ENCODE assay signal across 21 mouse cellular contexts in the genomic region with DNA sequence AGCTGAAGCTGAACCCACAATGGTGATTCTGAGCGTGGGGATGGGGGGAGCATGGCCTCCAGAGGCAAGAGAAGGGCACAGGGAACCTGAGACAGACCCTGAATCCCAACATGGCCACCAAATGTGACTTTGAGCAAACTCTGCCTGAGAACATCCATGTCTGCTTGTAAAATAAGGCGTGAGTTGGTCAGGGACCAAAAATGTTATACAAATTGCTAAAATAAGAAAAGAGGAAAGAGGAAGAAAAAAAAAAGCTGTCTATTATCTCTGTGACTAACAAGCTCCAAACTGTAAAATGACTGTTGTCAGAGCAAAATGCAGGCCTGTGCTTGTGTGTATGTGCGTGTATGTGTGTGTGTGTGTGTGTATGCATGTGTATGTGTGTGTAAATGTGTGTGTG. TPM values are rescaled to one million over a fixed set of nuclear protein-coding genes. Genes with fewer than 3 reads are reported as not detected.
A peak's percentile ranks its signal among the peaks of the same experiment; 100 is the strongest.
DNase-seq lines count a peak whose midpoint lies in the region; ATAC-seq lines count a peak whose summit lies in the region.
"Had no signal": no experiment of that assay in that cellular context is flagged by ENCODE, and none has a peak within 500 bp of the region (broad histone marks: within the 10 kb centered on the region; RNA-seq: fewer than 3 reads in every experiment).

No protein-coding gene starts in this region.

- ATAC-seq in frontal cortex, adult (ENCODE audit: low TSS enrichment): peak; percentile 60; the same call in 1 of the 2 replicates
- no peak for ATAC-seq in midbrain, embryonic 11.5 days (ENCODE audit: low FRiP score)
- no peak for ATAC-seq in midbrain, embryonic 15.5 days (replicated peaks)
- ATAC-seq in megakaryocyte-erythroid progenitor cell, adult 5-6 weeks (replicated peaks; ENCODE audit: low FRiP score, low TSS enrichment, poor library complexity, severe bottlenecking): no peak
- no peak for ATAC-seq in inflammation-experienced regulatory T-cells, adult 6 months
- ATAC-seq: activated CD4-positive, CD25-positive, alpha-beta regulatory T cell, adult 4 months; CD4-positive, CD25-positive, alpha-beta regulatory T cell, adult 4 months; Patski had no signal

- no peak overlapping the region for H3K4me3 ChIP-seq in midbrain, embryonic 11.5 days (ENCODE audit: low read depth, low read length)
- no peak overlapping the region for H3K4me3 ChIP-seq in midbrain, embryonic 15.5 days
- no peak overlapping the region for H3K4me3 ChIP-seq in embryonic facial prominence, embryonic 10.5 days
- no peak overlapping the region for H3K4me3 ChIP-seq in limb, embryonic 10.5 days

- DNase-seq in frontal cortex, postnatal 25 days (ENCODE audit: low spot score in 2 of 2): no peak
- peak; percentile 67 for DNase-seq in midbrain, embryonic 11.5 days (ENCODE audit: low spot score, missing footprints)
- no peak for DNase-seq in embryonic facial prominence, embryonic 10.5 days (ENCODE audit: low spot score)
- no peak for DNase-seq in limb, embryonic 10.5 days (ENCODE audit: low spot score)
- DNase-seq: adrenal gland, adult 2 months; adrenal gland, adult 8-10 months; adrenal gland, postnatal 10 days; adrenal gland, postnatal 14 days; adrenal gland, postnatal 25 days; adrenal gland, postnatal 36 days; B cell, adult 2 months; cerebellum, adult 11 months; cerebellum, adult 11-12 months had no signal

- no peaks in the 10 kb centered on the region for H3K36me3 ChIP-seq in midbrain, embryonic 11.5 days (ENCODE audit: control insufficient read depth, insufficient read depth, low read length)
- H3K36me3 ChIP-seq in midbrain, embryonic 15.5 days (replicated peaks): no peaks in the 10 kb centered on the region
- no peaks in the 10 kb centered on the region for H3K36me3 ChIP-seq in embryonic facial prominence, embryonic 10.5 days (replicated peaks)
- H3K36me3 ChIP-seq in limb, embryonic 10.5 days: no peaks in the 10 kb centered on the region
- H3K36me3 ChIP-seq: G1E had no signal

- no peak overlapping the region for H3K9ac ChIP-seq in midbrain, embryonic 11.5 days (ENCODE audit: low read length)
- H3K9ac ChIP-seq in midbrain, embryonic 15.5 days: no peak overlapping the region

- no peaks in the 10 kb centered on the region for H3K4me1 ChIP-seq in midbrain, embryonic 11.5 days (ENCODE audit: control insufficient read depth, insufficient read depth, low read length)
- H3K4me1 ChIP-seq in midbrain, embryonic 15.5 days: no peaks in the 10 kb centered on the region
- H3K4me1 ChIP-seq in embryonic facial prominence, embryonic 10.5 days: peaks cover 33% of the 10 kb centered on the region
- peaks cover 57% of the 10 kb centered on the region for H3K4me1 ChIP-seq in limb, embryonic 10.5 days

- no peaks in the 10 kb centered on the region; the same call in 1 of the 2 replicates for H3K27me3 ChIP-seq in midbrain, embryonic 11.5 days (ENCODE audit: control insufficient read depth, insufficient read depth, low read length)
- H3K27me3 ChIP-seq in midbrain, embryonic 15.5 days (replicated peaks): no peaks in the 10 kb centered on the region; the same call in 1 of the 2 replicates
- H3K27me3 ChIP-seq in embryonic facial prominence, embryonic 10.5 days (replicated peaks; ENCODE audit: low read depth, poor library complexity, severe bottlenecking): peaks cover 18% of the 10 kb centered on the region
- peaks cover 24% of the 10 kb centered on the region for H3K27me3 ChIP-seq in limb, embryonic 10.5 days (ENCODE audit: low read depth, poor library complexity, severe bottlenecking)

- WGBS in midbrain, embryonic 11.5 days: 77% methylated on average over 3 of the region's 3 CpGs
- WGBS in midbrain, embryonic 15.5 days: 70% methylated on average over 3 of the region's 3 CpGs
- WGBS in embryonic facial prominence, embryonic 10.5 days: 77% methylated on average over 3 of the region's 3 CpGs
- WGBS in limb, embryonic 10.5 days: 86% methylated on average over 3 of the region's 3 CpGs

- H3K9me3 ChIP-seq in midbrain, embryonic 11.5 days (ENCODE audit: control insufficient read depth, low read length): no peaks in the 10 kb centered on the region
- no peaks in the 10 kb centered on the region for H3K9me3 ChIP-seq in midbrain, embryonic 15.5 days
- no peaks in the 10 kb centered on the region for H3K9me3 ChIP-seq in embryonic facial prominence, embryonic 10.5 days
- no peaks in the 10 kb centered on the region for H3K9me3 ChIP-seq in limb, embryonic 10.5 days (replicated peaks)
- H3K9me3 ChIP-seq: G1E had no signal

- H3K27ac ChIP-seq in midbrain, embryonic 11.5 days (ENCODE audit: low read depth, low read length): no peak overlapping the region
- no peak overlapping the region for H3K27ac ChIP-seq in midbrain, embryonic 15.5 days
- H3K27ac ChIP-seq in embryonic facial prominence, embryonic 10.5 days (replicated peaks): 0 out of 2 replicates have a peak overlapping the region, but pooled peaks have one; percentile 24
- H3K27ac ChIP-seq in limb, embryonic 10.5 days: peak overlapping the region; percentile 47; the same call in 1 of the 2 replicates

- H3K4me2 ChIP-seq in midbrain, embryonic 11.5 days: no peak overlapping the region
- no peak overlapping the region for H3K4me2 ChIP-seq in midbrain, embryonic 15.5 days

RNA-seq across cellular contexts. Expression of a gene that starts 30.6 kb away (rescaled TPM):
- polyA plus RNA-seq in midbrain, embryonic 11.5 days (2014; fragmentation: Nextera tagmentation; extraction: Ambion mirVana): 3.7 and 4.0 TPM in 2 replicates
- 22.1 and 24.8 TPM in 2 replicates for polyA plus RNA-seq in midbrain, embryonic 15.5 days (2015; fragmentation: Nextera tagmentation; extraction: Ambion mirVana)
- polyA plus RNA-seq in embryonic facial prominence, embryonic 10.5 days (2016; fragmentation: Nextera tagmentation; extraction: Ambion mirVana): 5.2 and 7.3 TPM in 2 replicates
- 4.1 and 7.2 TPM in 2 replicates for polyA plus RNA-seq in limb, embryonic 10.5 days (2016; fragmentation: Nextera tagmentation; extraction: Ambion mirVana)
- 105 and 123 TPM in 2 replicates for total RNA-seq in megakaryocyte-erythroid progenitor cell, adult 5-6 weeks (2014; fragmentation: Nextera tagmentation)
- total RNA-seq in megakaryocyte-erythroid progenitor cell, adult 5-6 weeks (2017): 66.1 and 86.4 TPM in 2 replicates
- polyA plus RNA-seq in inflammation-experienced regulatory T-cells, adult 6 months (2017; shearing (Covaris generic)): 100 to 1,000 TPM; 528 to 940 (median 825) TPM

Comparison
In these comparisons a context has a peak if more than half of its experiments do, and no peak if none do; other contexts are left out.
1. H3K27ac ChIP-seq: peak in embryonic facial prominence, embryonic 10.5 days (single experiment) and limb, embryonic 10.5 days (single experiment); none in midbrain, embryonic 11.5 days (single experiment) and midbrain, embryonic 15.5 days (single experiment).
2. RNA of a gene that starts 30.6 kb away (polyA plus RNA-seq): 528 to 940 TPM in inflammation-experienced regulatory T-cells, adult 6 months; 22.1 to 24.8 TPM in midbrain, embryonic 15.5 days, 5.2 to 7.3 TPM in embryonic facial prominence, embryonic 10.5 days, 4.1 to 7.2 TPM in limb, embryonic 10.5 days and 3.7 to 4.0 TPM in midbrain, embryonic 11.5 days; every median in the first group is over 10 times any median in the second.